Mouse (Mus musculus) layer of hippocampus, adult 11-12 months (tissue): ENCODE measurements around the gene Ccdc134.

Experiments used
- DNase-seq: peaks from one replicate; pipeline ENCODE4 v3.0.0; 2022; ENCODE audit warnings: low spot score

The Ccdc134 gene

GRCm38 (mm10) chr15:82170437-82171377 lies 43.0 kb downstream of the Ccdc134 start:
- DNase-seq: no peak

- no peak for DNase-seq
These were observed 44.9 kb downstream of the Ccdc134 start for GRCm38 (mm10) chr15:82172648-82173047.

DNA sequence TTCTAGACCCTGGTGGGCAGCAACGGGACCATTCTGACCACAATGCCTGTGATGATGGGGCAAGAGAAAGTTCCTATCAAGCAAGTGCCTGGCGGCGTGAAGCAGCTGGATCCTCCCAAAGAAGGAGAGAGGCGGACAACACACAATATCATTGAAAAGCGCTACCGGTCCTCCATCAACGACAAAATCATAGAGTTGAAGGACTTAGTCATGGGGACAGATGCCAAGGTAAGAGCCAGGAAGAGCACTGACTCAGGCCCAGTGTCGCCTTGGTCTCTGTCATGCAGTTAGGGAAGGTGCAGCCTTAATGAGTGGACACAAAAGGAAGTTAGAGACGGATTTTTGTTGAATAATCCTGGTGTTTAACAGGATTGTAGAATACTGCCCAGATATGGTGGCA lies 47.4 kb downstream of the Ccdc134 start:
- no peak for DNase-seq

DNA sequence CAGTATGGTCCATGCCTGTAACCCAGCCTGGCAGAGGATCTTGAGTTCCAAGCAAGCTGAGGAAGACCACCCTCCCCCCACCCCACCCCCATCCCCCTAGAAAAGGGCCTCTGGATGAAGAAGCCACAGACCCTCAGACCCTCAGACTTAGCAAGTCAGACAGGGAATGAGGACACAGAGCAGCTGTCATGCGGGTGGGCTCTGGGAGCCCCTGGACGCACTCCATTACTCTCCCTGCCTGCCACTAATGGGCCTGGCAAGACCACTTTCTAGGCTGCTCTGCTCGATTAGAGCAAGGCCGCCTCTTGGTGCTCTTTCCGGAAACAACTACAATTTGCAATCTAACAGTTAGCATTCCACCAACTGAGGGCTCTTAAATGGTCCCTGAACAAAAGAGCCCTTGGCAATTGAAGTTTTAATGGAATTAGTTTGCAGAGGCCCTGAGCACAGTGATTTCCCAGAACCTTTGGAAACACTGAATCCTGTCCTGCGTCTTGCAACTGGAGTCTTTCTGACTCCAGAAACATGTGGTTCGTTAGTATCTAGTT lies 50.1 kb downstream of the Ccdc134 start:
- no peak for DNase-seq

- DNase-seq: no peak
These were observed 53.4 kb downstream of the Ccdc134 start for GRCm38 (mm10) chr15:82181131-82181530.

- DNase-seq: no peak
These were observed 54.6 kb downstream of the Ccdc134 start for GRCm38 (mm10) chr15:82182311-82182710.

- no peak for DNase-seq
These were observed 55.9 kb downstream of the Ccdc134 start for GRCm38 (mm10) chr15:82183596-82183995.

DNA sequence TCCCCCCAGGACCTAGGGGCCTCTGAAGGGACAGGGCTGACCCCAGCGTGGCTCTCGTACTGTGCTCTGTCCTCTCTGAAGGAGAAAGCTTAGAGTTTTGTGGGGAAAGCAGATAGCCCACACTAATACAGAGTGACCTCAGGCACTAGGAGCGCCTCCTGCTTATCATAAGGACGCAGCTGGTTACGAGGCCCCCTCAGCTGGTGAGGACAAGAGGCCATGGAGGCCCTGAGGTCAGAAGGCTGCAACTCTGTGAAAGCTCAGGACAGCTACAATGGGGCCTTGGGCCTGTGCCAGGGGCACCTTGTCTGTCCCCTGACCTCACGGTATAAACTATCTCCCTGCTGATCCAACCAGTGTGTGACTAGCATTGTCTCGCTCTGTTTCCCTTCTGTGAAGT lies 56.5 kb downstream of the Ccdc134 start:
- DNase-seq: no peak

DNA sequence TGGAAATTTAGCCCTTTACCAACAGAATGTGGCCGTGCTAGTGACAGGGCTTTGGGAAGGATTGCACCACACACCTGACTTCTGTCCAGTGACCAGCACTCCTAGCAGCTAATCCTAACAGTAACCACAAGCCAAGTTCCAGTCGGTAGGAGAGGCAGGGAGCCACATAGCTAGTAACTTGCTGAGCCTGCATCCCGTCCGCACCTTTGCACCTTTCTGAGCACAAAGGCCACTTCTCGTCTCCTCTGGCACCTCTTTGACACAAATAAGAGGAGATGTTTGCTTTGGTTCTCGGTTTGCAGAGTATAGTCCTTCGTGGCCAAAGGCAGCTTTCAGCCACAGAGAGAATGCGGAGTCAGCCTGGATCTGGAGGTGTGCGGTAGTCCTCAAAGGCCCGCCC lies 56.9 kb downstream of the Ccdc134 start:
- DNase-seq: no peak

DNA sequence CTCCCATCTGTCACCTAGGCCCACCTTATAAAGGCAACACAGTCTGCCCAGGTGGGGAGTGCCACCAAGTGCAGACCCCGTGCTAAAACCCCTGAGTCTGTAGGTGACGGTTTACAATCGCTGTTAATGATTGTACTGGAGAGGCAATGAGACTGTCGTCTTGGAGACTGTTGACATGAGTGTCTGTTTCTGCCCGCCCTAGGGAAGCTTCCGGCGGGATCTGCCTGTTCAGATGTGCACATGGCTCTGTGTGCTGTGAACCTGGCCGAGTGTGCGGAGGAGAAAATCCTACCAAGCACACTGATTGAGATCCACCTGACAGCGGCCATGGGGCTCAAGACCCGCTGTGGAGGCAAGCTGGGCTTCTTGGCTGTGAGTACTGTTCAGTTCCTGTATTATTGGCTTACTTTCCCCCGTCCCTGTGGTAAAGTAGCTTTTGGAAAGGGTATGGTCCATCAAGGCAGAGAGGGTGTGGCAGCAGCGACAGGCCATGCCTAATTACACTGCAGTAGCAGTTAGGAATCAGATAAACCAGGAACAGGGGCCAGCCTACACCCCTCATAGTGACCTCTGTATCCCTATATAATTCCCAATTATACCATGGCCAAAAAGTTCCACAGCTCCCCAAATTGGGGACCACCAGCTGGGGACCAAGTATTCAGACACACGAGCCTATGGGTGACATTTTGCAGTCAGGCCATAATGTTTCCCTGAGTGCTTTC lies 57.5 kb downstream of the Ccdc134 start:
- no peak for DNase-seq

DNA sequence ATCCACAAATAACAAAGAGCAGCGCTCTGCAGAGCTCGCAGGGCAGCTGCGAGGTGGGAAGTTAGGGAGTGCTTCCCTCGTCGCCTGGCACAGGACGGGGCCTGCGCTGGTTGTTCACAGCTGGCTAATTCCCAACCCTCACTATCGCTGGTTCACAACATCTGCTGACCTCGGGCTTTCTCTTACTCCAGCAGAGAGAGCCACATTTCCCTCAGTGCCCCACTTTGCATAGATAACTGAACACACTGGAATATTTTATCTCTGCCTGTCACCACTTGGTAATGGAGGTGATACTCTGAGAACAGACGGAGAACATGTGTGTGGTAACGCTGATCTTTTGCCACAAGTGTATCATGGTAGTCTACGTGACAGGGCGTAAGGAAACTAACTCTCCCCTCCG lies 58.4 kb downstream of the Ccdc134 start:
- no peak for DNase-seq

DNA sequence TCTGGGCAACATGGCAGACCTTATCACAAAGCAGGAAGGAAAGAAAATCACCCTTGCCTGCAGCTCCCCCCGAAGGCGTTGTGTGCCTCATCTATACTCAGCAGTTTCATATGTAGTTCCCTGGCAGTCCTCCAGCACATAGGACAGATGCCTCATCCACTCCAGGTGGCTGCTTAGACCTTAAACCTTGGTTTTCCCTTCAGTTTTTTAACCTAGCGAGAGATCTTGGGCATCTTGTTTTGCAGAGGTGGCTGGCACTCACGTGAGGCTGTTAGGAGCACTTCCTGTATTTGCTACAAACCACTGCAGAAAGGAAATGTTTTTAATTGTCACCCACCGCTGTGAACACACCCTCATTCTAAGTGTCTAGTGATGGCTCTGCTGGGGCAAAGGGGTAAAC lies 59.2 kb downstream of the Ccdc134 start:
- DNase-seq: no peak

DNA sequence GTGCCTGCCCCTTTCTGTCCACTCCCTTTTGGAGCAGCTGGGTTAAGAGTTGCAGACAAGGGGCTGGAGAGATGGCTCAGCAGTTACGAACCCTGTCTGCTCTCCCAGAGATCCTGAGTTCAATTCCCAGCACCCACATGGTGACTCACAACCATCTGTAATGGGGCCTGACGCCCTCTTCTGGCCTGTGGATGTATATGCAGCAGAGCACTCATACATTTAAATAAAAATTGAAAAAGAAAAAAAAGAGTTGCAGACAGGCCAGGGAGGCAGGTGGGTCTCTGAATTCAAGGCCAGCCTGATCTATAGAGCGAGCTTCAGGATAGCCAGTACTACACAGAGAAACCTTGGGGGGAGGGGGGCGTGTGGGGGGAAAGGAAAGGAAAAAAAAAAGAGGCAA lies 59.7 kb downstream of the Ccdc134 start:
- DNase-seq: no peak

DNA sequence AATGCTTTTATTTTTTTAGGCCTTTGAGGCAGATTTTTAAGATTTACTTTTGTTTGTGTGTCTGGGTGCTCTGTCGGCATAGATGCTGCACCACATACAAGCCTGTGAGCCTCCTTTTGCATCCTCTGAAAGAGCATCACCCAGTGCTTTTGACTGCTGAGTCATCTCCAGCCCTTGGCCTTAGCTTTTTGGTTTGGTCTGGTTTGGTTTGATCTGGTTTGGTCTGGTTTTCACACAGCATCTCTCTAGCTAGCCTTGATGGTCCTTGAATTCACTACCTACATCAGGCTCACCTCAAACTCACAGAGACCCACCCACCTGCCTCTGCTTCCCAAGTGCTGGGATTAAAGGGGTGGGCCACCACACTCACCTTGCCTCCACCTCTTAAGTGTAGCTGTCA lies 60.2 kb downstream of the Ccdc134 start:
- no peak for DNase-seq

DNA sequence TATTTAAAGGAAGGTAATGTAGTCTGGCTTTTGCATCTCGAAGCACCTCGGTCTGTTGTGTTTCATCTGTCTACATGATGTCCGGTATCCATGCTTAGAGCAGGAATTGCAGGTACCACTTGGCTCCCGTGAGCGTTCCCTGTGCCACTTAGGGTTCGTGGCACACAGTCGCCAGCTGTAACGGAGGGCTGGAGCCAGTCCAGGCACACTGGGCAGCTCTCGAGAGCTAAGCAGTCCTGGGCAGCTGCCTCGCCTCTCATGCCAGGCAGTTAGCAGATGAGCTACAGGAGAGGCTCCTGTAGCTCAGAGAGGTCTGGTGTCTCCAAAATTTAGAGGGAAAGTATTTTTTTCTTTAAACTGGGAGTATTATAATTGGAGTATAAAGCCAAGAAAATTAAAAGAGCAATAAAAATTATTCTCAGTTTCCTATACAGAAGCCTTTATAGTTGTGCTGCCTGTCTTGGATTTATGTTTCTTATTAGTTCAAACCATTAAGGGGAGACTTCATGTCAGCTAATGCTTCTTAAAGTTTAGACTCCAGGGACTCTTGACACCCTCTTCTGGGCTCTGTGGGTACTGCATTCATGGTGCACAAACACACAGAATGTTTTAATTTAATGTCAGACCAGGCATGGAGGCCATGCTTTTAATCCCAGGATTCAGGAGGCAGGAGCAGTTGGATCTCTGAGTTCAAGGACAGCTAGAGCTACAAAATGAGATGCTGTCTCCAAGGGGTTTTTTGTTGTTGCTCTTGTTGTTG lies 60.9 kb downstream of the Ccdc134 start:
- DNase-seq: no peak
